Mouse (Mus musculus) forebrain, embryonic 16.5 days (tissue): ENCODE results near the gene Cyfip2. TPM values are rescaled to one million over a fixed set of nuclear protein-coding genes. Genes with fewer than 3 reads are reported as not detected.

Experiments used
- ATAC-seq: fragments of 200-750 bp; cut with Nextera tagmentation; 2 replicates; pipeline ENCODE4 v1.8.0; 2017; ENCODE audit warnings: mild to moderate bottlenecking, moderate library complexity
- H3K27ac ChIP-seq: fragments of 300-500 bp; sonication (generic); 2 replicates; pipeline ENCODE4 v1.5.1; 2014; ENCODE audit warnings: low read length, control low read depth
- H3K27me3 ChIP-seq: fragments of 300-500 bp; sonication (generic); replicated peaks from 2 replicates; pipeline ENCODE4 v1.6.1; 2014; ENCODE audit warnings: low read length; ENCODE audit not compliant: control insufficient read depth, insufficient read depth
- H3K36me3 ChIP-seq: fragments of 300-500 bp; sonication (generic); 2 replicates; pipeline ENCODE4 v1.6.1; 2014; ENCODE audit not compliant: control insufficient read depth, insufficient read depth
- H3K4me1 ChIP-seq: fragments of 300-500 bp; sonication (generic); replicated peaks from 2 replicates; pipeline ENCODE4 v1.6.1; 2014; ENCODE audit warnings: low read length; ENCODE audit not compliant: control insufficient read depth, insufficient read depth
- H3K4me2 ChIP-seq: fragments of 300-500 bp; sonication (generic); 2 replicates; pipeline ENCODE4 v1.6.1; 2014; ENCODE audit warnings: mild to moderate bottlenecking, low read length, control low read depth
- H3K4me3 ChIP-seq: fragments of 300-500 bp; sonication (generic); replicated peaks from 2 replicates; pipeline ENCODE4 v1.5.1; 2014; ENCODE audit warnings: mild to moderate bottlenecking, low read length, control low read depth
- H3K9ac ChIP-seq: fragments of 300-500 bp; sonication (generic); replicated peaks from 2 replicates; pipeline ENCODE4 v1.6.1; 2014; ENCODE audit warnings: low read depth, low read length, control low read depth
- H3K9me3 ChIP-seq: fragments of 300-500 bp; sonication (generic); 2 replicates; pipeline ENCODE4 v1.6.1; 2016; ENCODE audit warnings: low read length; ENCODE audit not compliant: control insufficient read depth
- WGBS: fragments of 180-500 bp; shearing (Covaris S2); extraction: QIAGEN DNeasy Blood & Tissue Kit; methylation state at CpG from one replicate; pipeline ENCODE4 v1.1.7; 2014; 5-methylcytosine and 5-hydroxymethylcytosine counted together
- polyA plus RNA-seq: library from polyadenylated mRNA; unstranded; fragments of >200 nt; fragmentation: Nextera tagmentation; extraction: Ambion mirVana; gene quantifications from 2 replicates; pipeline ENCODE4 v1.2.1, GENCODE M21; 2015

The Cyfip2 gene
- polyA plus RNA-seq, 1 experiment from 2014 or later = 88.4 TPM

DNA sequence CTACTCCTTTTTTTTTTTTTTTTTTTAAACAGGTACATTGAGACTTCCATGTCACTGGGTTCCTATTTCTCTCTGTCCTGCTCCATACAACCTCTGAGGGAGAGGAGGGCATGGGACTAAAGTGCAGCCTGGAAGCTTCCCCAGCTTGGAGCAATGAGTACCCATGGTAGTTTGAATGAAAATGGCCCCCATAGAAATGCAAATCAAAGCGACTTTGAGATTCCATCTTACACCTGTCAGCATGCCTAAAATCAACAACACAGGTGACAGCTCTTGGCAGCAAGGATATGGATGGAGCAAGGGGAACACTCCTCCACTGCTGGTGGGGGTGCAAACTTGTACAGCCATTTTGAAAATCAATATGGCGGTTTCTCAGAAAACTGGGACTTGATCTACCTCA lies 57.4 kb downstream of the Cyfip2 start:
- H3K27ac ChIP-seq = no peak overlapping the region
- H3K9me3 ChIP-seq = no peaks in the 10 kb centered on the region
- no peak for ATAC-seq
- H3K4me1 ChIP-seq = no peaks in the 10 kb centered on the region
- peaks cover 42% of the 10 kb centered on the region for H3K36me3 ChIP-seq
- H3K4me3 ChIP-seq = no peak overlapping the region
- 87% methylated on average over 2 of the region's 2 CpGs for WGBS
- H3K27me3 ChIP-seq = no peaks in the 10 kb centered on the region
- H3K4me2 ChIP-seq = no peak overlapping the region
- no peak overlapping the region for H3K9ac ChIP-seq

DNA sequence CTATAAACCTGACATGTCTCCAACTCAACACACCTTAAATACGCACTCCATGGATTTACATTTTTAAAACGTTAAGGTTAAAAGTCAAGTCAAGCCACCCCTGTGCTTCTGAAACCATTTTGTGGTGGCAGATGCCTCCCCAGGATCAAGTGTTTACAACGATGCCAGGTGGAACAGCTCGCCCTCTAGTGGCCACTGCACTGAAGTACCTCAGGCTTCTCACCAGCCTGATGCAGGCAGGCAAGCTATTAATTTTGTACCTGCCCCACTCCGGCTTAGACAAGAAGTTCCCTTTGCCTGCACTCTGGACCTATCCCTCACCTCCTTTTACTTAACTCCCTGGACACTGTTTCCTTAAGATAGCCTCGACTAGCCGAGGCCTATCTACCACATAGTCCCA lies 60.7 kb downstream of the Cyfip2 start:
- Histone ChIP-seq H3K9ac (no peak overlapping the region), H3K36me3 (peaks cover 38% of the 10 kb centered on the region), H3K4me2 (no peak overlapping the region), H3K9me3 (no peaks in the 10 kb centered on the region), H3K4me3 (no peak overlapping the region), H3K27me3 (no peaks in the 10 kb centered on the region), H3K27ac (no peak overlapping the region), H3K4me1 (no peaks in the 10 kb centered on the region)
- ATAC-seq = peak; percentile 62
- 32% methylated on average over 7 of the region's 7 CpGs for WGBS

DNA sequence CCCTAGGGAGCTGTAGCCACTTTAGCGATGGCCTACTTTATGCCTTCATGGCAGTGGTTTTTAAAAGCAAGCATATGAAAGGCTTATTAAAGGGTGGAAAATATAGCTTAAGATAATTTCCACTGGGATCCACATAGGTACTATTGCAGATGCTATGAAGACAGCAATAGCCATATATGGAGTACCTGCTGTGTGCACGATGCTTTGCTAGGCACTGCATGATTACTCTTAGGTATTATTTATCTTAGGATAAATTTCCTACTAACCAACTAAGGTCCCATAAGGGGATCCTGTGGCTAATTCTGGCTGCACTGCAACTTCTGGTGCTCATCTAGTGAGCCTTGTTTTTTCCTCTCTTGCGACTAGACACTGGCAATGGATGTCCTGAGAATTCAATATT lies 64.3 kb downstream of the Cyfip2 start:
- Histone ChIP-seq H3K4me2 (no peak overlapping the region), H3K9me3 (no peaks in the 10 kb centered on the region), H3K9ac (no peak overlapping the region), H3K27ac (no peak overlapping the region), H3K4me1 (no peaks in the 10 kb centered on the region), H3K27me3 (no peaks in the 10 kb centered on the region), H3K36me3 (peaks cover 24% of the 10 kb centered on the region), H3K4me3 (no peak overlapping the region)
- no peak for ATAC-seq
- 99% methylated on average over 3 of the region's 3 CpGs for WGBS

DNA sequence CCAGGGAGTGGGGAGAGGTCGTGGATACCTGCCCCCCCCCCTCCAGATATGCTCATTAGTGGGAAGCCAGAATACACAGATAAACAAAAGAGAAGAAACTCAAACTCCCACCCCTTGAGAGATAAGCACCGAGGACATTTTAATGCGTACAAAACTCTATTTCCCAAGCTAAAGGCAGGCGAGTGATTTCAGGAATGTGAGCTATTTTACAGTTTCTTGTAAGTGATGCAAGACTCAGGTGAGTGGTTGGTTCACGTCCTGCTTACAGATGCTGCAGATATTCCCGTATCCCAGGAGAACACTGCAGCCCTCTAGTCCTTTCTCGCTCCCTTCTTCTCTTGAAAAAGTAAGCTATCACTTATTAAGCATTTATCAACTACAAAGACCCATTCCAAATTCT lies 66.3 kb downstream of the Cyfip2 start:
- Histone ChIP-seq H3K36me3 (peaks cover 27% of the 10 kb centered on the region), H3K4me2 (no peak overlapping the region), H3K9ac (no peak overlapping the region), H3K4me3 (no peak overlapping the region), H3K27ac (no peak overlapping the region), H3K9me3 (no peaks in the 10 kb centered on the region), H3K27me3 (no peaks in the 10 kb centered on the region), H3K4me1 (no peaks in the 10 kb centered on the region)
- ATAC-seq = no peak
- WGBS = 84% methylated on average over 7 of the region's 7 CpGs

DNA sequence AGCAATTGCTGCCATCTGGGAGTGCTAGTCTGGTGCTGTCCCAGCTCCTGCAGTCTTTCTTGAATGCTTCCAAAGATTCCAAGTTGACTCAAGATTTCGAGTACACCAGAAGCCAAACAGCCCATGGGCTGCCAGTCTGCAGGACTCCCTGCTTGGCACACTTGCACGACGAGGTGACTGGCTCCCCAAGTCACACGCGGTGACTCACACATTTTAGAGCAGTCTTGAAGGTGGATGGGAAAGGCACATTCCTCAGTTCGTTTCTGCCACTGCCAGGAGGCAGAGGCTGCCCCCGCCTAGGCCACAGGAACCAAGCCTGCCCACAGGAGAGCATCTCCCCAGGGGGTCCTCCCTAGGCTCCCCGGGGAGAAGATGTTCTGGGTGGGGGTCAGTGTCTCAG lies 66.7 kb downstream of the Cyfip2 start:
- H3K4me2 ChIP-seq = no peak overlapping the region
- ATAC-seq = no peak
- 81% methylated on average over 8 of the region's 8 CpGs for WGBS
- H3K27me3 ChIP-seq = no peaks in the 10 kb centered on the region
- peaks cover 31% of the 10 kb centered on the region for H3K36me3 ChIP-seq
- H3K9ac ChIP-seq = no peak overlapping the region
- H3K9me3 ChIP-seq = no peaks in the 10 kb centered on the region
- H3K4me1 ChIP-seq = no peaks in the 10 kb centered on the region
- no peak overlapping the region for H3K4me3 ChIP-seq
- no peak overlapping the region for H3K27ac ChIP-seq

DNA sequence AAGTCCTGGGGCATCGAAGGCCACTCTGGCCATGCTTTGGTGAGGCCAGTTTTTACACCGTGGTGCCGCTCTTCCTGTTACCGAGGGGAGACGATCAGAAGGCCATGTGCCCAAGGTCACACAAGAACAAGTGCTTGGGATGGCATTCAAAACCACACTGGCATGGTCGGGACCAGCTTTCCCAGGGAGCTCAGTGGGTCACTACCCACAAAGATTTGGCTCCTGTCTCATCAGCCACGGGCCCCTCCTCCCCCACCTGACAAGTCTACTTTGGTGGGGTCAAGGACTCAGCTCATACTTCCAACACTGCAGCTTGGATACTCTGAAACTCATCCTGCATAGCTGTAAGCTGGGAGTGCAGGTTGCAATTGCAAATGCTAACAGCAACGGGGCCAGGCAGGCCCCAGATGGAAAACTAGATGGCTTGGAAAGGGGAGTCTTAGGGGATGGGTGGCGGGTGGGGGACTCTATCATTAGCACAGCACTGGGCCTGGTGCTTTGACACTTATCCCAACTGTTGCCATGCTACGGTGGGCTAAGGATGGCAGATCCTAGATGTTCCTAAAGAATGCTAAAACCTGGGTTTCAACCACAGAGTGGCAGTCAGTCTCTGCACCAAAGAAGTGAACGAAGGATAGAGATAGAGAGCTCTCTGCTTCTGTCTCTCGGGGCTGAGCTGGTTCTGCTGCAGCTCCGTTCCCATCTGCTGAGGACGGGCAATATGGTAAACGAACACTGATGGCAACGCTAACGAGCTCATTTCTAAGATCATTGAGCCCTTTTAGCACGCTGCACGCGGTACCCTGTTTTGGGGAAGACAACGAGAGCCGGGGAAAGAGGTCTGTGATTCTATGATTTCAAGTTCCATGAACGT lies 67.7 kb downstream of the Cyfip2 start:
- Histone ChIP-seq H3K4me2 (no peak overlapping the region), H3K9me3 (no peaks in the 10 kb centered on the region), H3K4me1 (no peaks in the 10 kb centered on the region), H3K4me3 (no peak overlapping the region), H3K27me3 (no peaks in the 10 kb centered on the region), H3K27ac (no peak overlapping the region), H3K36me3 (peaks cover 37% of the 10 kb centered on the region), H3K9ac (no peak overlapping the region)
- WGBS = 59% methylated on average over 23 of the region's 23 CpGs
- ATAC-seq = 0 out of 2 replicates have a peak, but pooled peaks have one; percentile 38

DNA sequence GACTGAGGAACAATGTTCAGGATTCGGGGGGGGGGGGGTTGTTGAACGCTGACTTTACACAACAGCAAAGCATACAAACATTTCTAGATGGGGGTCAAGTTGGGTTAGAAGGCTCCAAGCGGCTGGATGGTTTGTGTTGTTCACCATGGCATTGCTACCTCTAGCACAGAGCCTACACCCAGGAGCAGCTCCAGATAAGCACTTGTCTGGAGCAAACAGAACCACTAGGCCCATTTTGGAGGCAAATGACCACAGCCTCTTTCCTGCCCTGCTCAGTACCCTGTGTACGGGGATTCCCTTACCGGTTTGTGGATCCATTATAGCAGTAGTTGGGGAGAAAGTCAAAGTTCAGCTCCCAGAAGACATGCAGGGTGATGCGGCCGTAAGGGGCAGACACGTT lies 70.7 kb downstream of the Cyfip2 start:
- H3K27me3 ChIP-seq = no peaks in the 10 kb centered on the region
- no peak overlapping the region for H3K9ac ChIP-seq
- 96% methylated on average over 8 of the region's 8 CpGs for WGBS

DNA sequence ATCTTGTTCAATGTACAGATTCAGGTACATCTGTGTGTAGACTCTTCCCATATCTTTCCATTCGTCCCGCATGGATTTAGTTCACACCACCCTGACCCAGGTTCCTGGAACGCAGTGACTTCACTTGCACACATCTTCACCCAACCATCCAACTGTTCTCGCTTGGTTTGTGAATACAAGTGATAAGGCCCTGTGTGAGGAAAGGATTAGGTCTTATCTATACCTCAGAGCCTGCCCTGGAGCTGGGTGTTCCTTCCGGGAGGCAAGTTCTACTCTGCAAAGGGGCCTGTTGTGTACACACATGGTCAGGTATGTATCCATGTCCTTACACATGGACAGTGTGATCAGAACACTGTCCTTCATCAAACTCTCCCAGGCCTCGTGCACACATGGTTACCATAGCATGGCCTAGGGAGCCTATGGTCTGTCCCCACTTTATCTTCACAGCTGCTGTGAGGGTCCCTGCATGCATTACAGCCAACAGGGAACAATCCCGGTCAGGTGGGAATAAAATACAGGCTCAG lies 71.4 kb downstream of the Cyfip2 start:
- Histone ChIP-seq H3K27me3 (no peaks in the 10 kb centered on the region), H3K9ac (no peak overlapping the region), H3K27ac (no peak overlapping the region), H3K4me1 (no peaks in the 10 kb centered on the region), H3K36me3 (peaks cover 39% of the 10 kb centered on the region), H3K4me3 (no peak overlapping the region), H3K9me3 (no peaks in the 10 kb centered on the region), H3K4me2 (no peak overlapping the region)
- WGBS = 96% methylated on average over 7 of the region's 7 CpGs
- ATAC-seq = no peak

More for the DNA sequence above, 70.7 kb downstream of the Cyfip2 start:
- Histone ChIP-seq H3K4me3 (no peak overlapping the region), H3K4me2 (no peak overlapping the region), H3K27ac (no peak overlapping the region), H3K4me1 (no peaks in the 10 kb centered on the region), H3K9me3 (no peaks in the 10 kb centered on the region), H3K36me3 (peaks cover 44% of the 10 kb centered on the region)
- ATAC-seq = no peak

DNA sequence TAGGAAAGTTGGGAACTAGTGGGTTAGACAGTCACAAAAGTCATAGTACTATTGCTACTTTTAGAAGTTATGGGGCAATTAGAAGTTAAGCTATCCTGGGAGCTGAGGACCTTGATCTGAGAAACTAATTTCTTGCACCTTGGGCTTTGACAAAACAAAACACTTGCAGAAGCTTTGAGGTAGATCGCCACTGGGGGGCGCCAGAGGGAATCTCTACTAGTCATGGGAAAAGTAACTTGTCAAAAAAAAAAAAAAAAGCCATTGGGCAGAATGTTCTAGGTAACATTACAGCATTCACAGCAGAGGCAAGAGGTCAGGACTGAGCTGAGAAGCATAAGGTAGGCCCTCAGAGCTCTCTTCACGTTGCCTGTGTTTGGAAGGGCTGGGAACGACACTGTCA lies 75.7 kb downstream of the Cyfip2 start:
- H3K4me3 ChIP-seq = no peak overlapping the region
- no peaks in the 10 kb centered on the region for H3K27me3 ChIP-seq
- no peak overlapping the region for H3K27ac ChIP-seq
- no peak for ATAC-seq
- 40% methylated on average over 4 of the region's 4 CpGs for WGBS
- no peak overlapping the region for H3K9ac ChIP-seq
- peaks cover 35% of the 10 kb centered on the region for H3K36me3 ChIP-seq
- H3K9me3 ChIP-seq = no peaks in the 10 kb centered on the region
- peaks cover 23% of the 10 kb centered on the region for H3K4me1 ChIP-seq
- no peak overlapping the region for H3K4me2 ChIP-seq
